Comparison of ENCODE assay signal across 15 mouse cellular contexts in genomic region chr19:11244230-11244629, GRCm38 (mm10). TPM values are rescaled to one million over a fixed set of nuclear protein-coding genes. Genes with fewer than 3 reads are reported as not detected.
DNase-seq lines count a peak whose midpoint lies in the region; ATAC-seq and TF ChIP-seq lines count a peak whose summit lies in the region.
"Had no signal": no experiment of that assay in that cellular context is flagged by ENCODE, and none has a peak within 500 bp of the region (broad histone marks: within the 10 kb centered on the region; RNA-seq: fewer than 3 reads in every experiment).

No protein-coding gene starts in this region.

- H3K4me1 ChIP-seq in midbrain, embryonic 13.5 days (replicated peaks), result no peaks in the 10 kb centered on the region
- H3K4me1 ChIP-seq: intestine, embryonic 15.5 days had no signal

- H3K27me3 ChIP-seq in midbrain, embryonic 13.5 days, result no peaks in the 10 kb centered on the region
- H3K27me3 ChIP-seq: intestine, embryonic 15.5 days had no signal

- no peaks in the 10 kb centered on the region for H3K9me3 ChIP-seq in midbrain, embryonic 13.5 days
- H3K9me3 ChIP-seq: intestine, embryonic 15.5 days had no signal

- no peak overlapping the region for H3K4me2 ChIP-seq in midbrain, embryonic 13.5 days (replicated peaks)
- H3K4me2 ChIP-seq: intestine, embryonic 15.5 days had no signal

- ATAC-seq in megakaryocyte progenitor cell, adult 5-6 weeks (replicated peaks; ENCODE audit: poor library complexity), result peak; percentile 76
- no peak for ATAC-seq in midbrain, embryonic 13.5 days
- ATAC-seq: intestine, embryonic 15.5 days had no signal

- H3K36me3 ChIP-seq in midbrain, embryonic 13.5 days, result no peaks in the 10 kb centered on the region
- H3K36me3 ChIP-seq: intestine, embryonic 15.5 days had no signal

- H3K9ac ChIP-seq in midbrain, embryonic 13.5 days (replicated peaks), result no peak overlapping the region
- H3K9ac ChIP-seq: intestine, embryonic 15.5 days had no signal

- no peak overlapping the region for H3K4me3 ChIP-seq in layer of hippocampus, adult 2 months
- H3K4me3 ChIP-seq in midbrain, embryonic 13.5 days (replicated peaks), result no peak overlapping the region
- H3K4me3 ChIP-seq: erythroblast, embryonic 14.5 days; intestine, embryonic 15.5 days had no signal

- DNase-seq in layer of hippocampus, adult 9-10 months (ENCODE audit: low spot score), result peak; percentile 2
- no peak for DNase-seq in layer of hippocampus, adult 2 months (ENCODE audit: low spot score in 2 of 2)
- peak; percentile 7 for DNase-seq in brain, adult 2 months (ENCODE audit: low read depth, low spot score)
- DNase-seq in heart, postnatal 10 days, result peak; percentile 17 to 21
- no peak for DNase-seq in right cerebral cortex, postnatal 25 days
- DNase-seq in adrenal gland, postnatal 4 days (ENCODE audit: low spot score in 2 of 2), result no peak

- intact Hi-C loops in heart, postnatal 10 days (cut with DNase I), result no loop called here

- no peak for TF ChIP-seq CTCF in layer of hippocampus, adult 2 months (conservative IDR thresholded peaks at IDR 0.05)

- H3K27ac ChIP-seq in layer of hippocampus, adult 2 months, result no peak overlapping the region
- no peak overlapping the region for H3K27ac ChIP-seq in midbrain, embryonic 13.5 days
- H3K27ac ChIP-seq: intestine, embryonic 15.5 days had no signal

RNA-seq across cellular contexts. Expression of gene Ms4a12, which starts 12.0 kb away (rescaled TPM):
- not detected for total RNA-seq in layer of hippocampus, adult 2 months (2021)
- not detected for total RNA-seq in heart, postnatal 10 days (2021)
- not detected in 2 replicates for total RNA-seq in megakaryocyte progenitor cell, adult 5-6 weeks (2015)
- total RNA-seq in megakaryocyte progenitor cell, adult 5-6 weeks (2017), result not detected in 2 replicates
- polyA plus RNA-seq in midbrain, embryonic 13.5 days (2015; fragmentation: Nextera tagmentation; extraction: Ambion mirVana), result not detected in 2 replicates
- total RNA-seq in adrenal gland, postnatal 4 days (2021), result not detected
- total RNA-seq: ES-E14; layer of hippocampus, postnatal 10 days had no signal
- polyA plus RNA-seq: cortical plate, adult 2 months; erythroblast, embryonic 14.5 days; heart, embryonic 16.5 days; limb, embryonic 11.5 days had no signal

RNA-seq across cellular contexts. Expression of gene Ms4a1, which starts 21.8 kb away (rescaled TPM):
- total RNA-seq in layer of hippocampus, adult 2 months (2021), result not detected
- total RNA-seq in heart, postnatal 10 days (2021), result under 1 TPM; 0.55 to 0.84 TPM
- total RNA-seq in megakaryocyte progenitor cell, adult 5-6 weeks (2015), result not detected in 2 replicates
- not detected in 2 replicates for total RNA-seq in megakaryocyte progenitor cell, adult 5-6 weeks (2017)
- not detected in 2 replicates for polyA plus RNA-seq in midbrain, embryonic 13.5 days (2015; fragmentation: Nextera tagmentation; extraction: Ambion mirVana)
- total RNA-seq in adrenal gland, postnatal 4 days (2021), result 1 to 10 TPM in 1 of 2 experiments, under 1 TPM in 1; 0.50 to 1.2 TPM
- polyA plus RNA-seq: erythroblast, embryonic 14.5 days; heart, embryonic 16.5 days; intestine, embryonic 15.5 days had no signal

RNA-seq across cellular contexts. Expression of gene Ms4a5, which starts 39.4 kb away (rescaled TPM):
- not detected for total RNA-seq in layer of hippocampus, adult 2 months (2021)
- total RNA-seq in heart, postnatal 10 days (2021), result not detected
- total RNA-seq in megakaryocyte progenitor cell, adult 5-6 weeks (2015), result not detected in 2 replicates
- not detected in 2 replicates for total RNA-seq in megakaryocyte progenitor cell, adult 5-6 weeks (2017)
- not detected in 2 replicates for polyA plus RNA-seq in midbrain, embryonic 13.5 days (2015; fragmentation: Nextera tagmentation; extraction: Ambion mirVana)
- total RNA-seq in adrenal gland, postnatal 4 days (2021), result not detected
- total RNA-seq: ES-E14; layer of hippocampus, postnatal 10 days had no signal
- polyA plus RNA-seq: cortical plate, adult 2 months; erythroblast, embryonic 14.5 days; heart, embryonic 16.5 days; intestine, embryonic 15.5 days; limb, embryonic 11.5 days had no signal

RNA-seq across cellular contexts. Expression of gene Ms4a13, which starts 47.7 kb away (rescaled TPM):
- total RNA-seq in layer of hippocampus, adult 2 months (2021), result not detected
- not detected for total RNA-seq in heart, postnatal 10 days (2021)
- total RNA-seq in megakaryocyte progenitor cell, adult 5-6 weeks (2015), result not detected in 2 replicates
- not detected in 2 replicates for total RNA-seq in megakaryocyte progenitor cell, adult 5-6 weeks (2017)
- polyA plus RNA-seq in midbrain, embryonic 13.5 days (2015; fragmentation: Nextera tagmentation; extraction: Ambion mirVana), result not detected in 2 replicates
- not detected for total RNA-seq in adrenal gland, postnatal 4 days (2021)
- total RNA-seq: ES-E14; layer of hippocampus, postnatal 10 days had no signal
- polyA plus RNA-seq: cortical plate, adult 2 months; erythroblast, embryonic 14.5 days; heart, embryonic 16.5 days; intestine, embryonic 15.5 days; limb, embryonic 11.5 days had no signal

Comparison
In these comparisons a context has a peak if more than half of its experiments do, and no peak if none do; other contexts are left out.
1. DNase-seq: peak in layer of hippocampus, adult 9-10 months (single experiment), brain, adult 2 months (single experiment) and heart, postnatal 10 days (2 of 2); none in layer of hippocampus, adult 2 months (0 of 2), right cerebral cortex, postnatal 25 days (single experiment) and adrenal gland, postnatal 4 days (0 of 2).